Mouse (Mus musculus) layer of hippocampus, adult 18-20 months (tissue): Measurements from ENCODE around the gene Sec61b. TPM values are rescaled to one million over a fixed set of nuclear protein-coding genes. Genes with fewer than 3 reads are reported as not detected.

ENCODE experiments used
- DNase-seq, 2 experiments: peaks; one replicate each; pipeline ENCODE4 v3.0.0; 2022; ENCODE audit warnings: low spot score in 2 of 2
- total RNA-seq, 2 experiments: library from RNA; stranded (reverse); gene quantifications; 2 replicates each; pipeline ENCODE4 v1.2.3; 2021

Sec61b gene
- total RNA-seq, 2 experiments from 2014 or later, result 49.6 to 50.9 TPM

- DNase-seq, result no peak
These were observed 5.6 kb downstream of the Sec61b start for GRCm38 (mm10) chr4:47480095-47480494.

GRCm38 (mm10) chr4:47480576-47480975, 6.1 kb downstream of the Sec61b start:
- no peak for DNase-seq

- no peak for DNase-seq
These were observed 16.8 kb downstream of the Sec61b start for GRCm38 (mm10) chr4:47491243-47491642.

GRCm38 (mm10) chr4:47492311-47493086, 18.0 kb downstream of the Sec61b start:
- no peak for DNase-seq

GRCm38 (mm10) chr4:47493456-47493855, 19.0 kb downstream of the Sec61b start:
- no peak for DNase-seq

GRCm38 (mm10) chr4:47494137-47494536, 19.7 kb downstream of the Sec61b start:
- DNase-seq, result no peak

- no peak for DNase-seq
These were observed 20.2 kb downstream of the Sec61b start for GRCm38 (mm10) chr4:47494686-47495085.

GRCm38 (mm10) chr4:47497811-47498385, 23.4 kb downstream of the Sec61b start:
- DNase-seq, result no peak

GRCm38 (mm10) chr4:47499121-47499545, 24.7 kb downstream of the Sec61b start:
- DNase-seq, result no peak

GRCm38 (mm10) chr4:47502546-47502971, 28.1 kb downstream of the Sec61b start:
- peak in 1 of 2 experiments; percentile 57 for DNase-seq

GRCm38 (mm10) chr4:47503045-47503444, 28.6 kb downstream of the Sec61b start:
- DNase-seq, result peak in 1 of 2 experiments; percentile 3

GRCm38 (mm10) chr4:47504841-47505517, 30.5 kb downstream of the Sec61b start:
- peak in 1 of 2 experiments; percentile 58 for DNase-seq

GRCm38 (mm10) chr4:47518551-47519181, 44.2 kb downstream of the Sec61b start:
- DNase-seq, result peak; percentile 60 to 75

GRCm38 (mm10) chr4:47520076-47520475, 45.6 kb downstream of the Sec61b start:
- no peak for DNase-seq

- DNase-seq, result peak; percentile 30 to 73
These were observed 47.6 kb downstream of the Sec61b start for GRCm38 (mm10) chr4:47521884-47522605.

GRCm38 (mm10) chr4:47529866-47530265, 55.4 kb downstream of the Sec61b start:
- DNase-seq, result no peak

Other genes with a start within 250 kb of the Sec61b start
- gene Tgfbr1, start 121.4 kb upstream of the Sec61b start, total RNA-seq, result 10 to 100 TPM; 21.3 to 22.7 TPM
- 100 to 1,000 TPM; 138 to 142 TPM for gene Alg2, start 325 bp upstream of the Sec61b start, total RNA-seq